Mouse (Mus musculus) E14TG2a.4 (cell line): ENCODE data around the gene Higd1c.
"Not testable (repeated sequence)": the region's sequence is repeated elsewhere in the genome, so short reads cannot be mapped to it uniquely, and the experiment has no call there.

ENCODE experiments used
- H3K27me3 ChIP-seq: 2 replicates; pipeline ENCODE4 v1.6.1; 2014; ENCODE audit warnings: low read length, control low read depth; ENCODE audit not compliant: insufficient read depth
- H3K36me3 ChIP-seq: 2 replicates; pipeline ENCODE4 v1.6.1; 2014; ENCODE audit warnings: low read length, control low read depth; ENCODE audit not compliant: insufficient read depth
- H3K4me1 ChIP-seq: replicated peaks from 2 replicates; pipeline ENCODE4 v1.6.1; 2014; ENCODE audit warnings: low read depth, low read length, control low read depth
- H3K4me3 ChIP-seq: replicated peaks from 2 replicates; pipeline ENCODE4 v1.5.1; 2014; ENCODE audit warnings: mild to moderate bottlenecking, low read length
- H3K9me3 ChIP-seq: 2 replicates; pipeline ENCODE4 v1.6.1; 2014; ENCODE audit warnings: low read length, control low read depth
- CTCF ChIP-seq: conservative IDR thresholded peaks from 2 replicates; pipeline ENCODE4 v1.5.1; 2014; ENCODE audit warnings: low read length
- NANOG ChIP-seq: IDR thresholded peaks from 2 replicates; pipeline ENCODE4 v1.6.1; 2014; ENCODE audit warnings: borderline replicate concordance, low read length, mixed read lengths
- POU5F1 ChIP-seq: IDR thresholded peaks from 2 replicates; pipeline ENCODE4 v1.6.1; 2014; ENCODE audit warnings: low read length, borderline replicate concordance

Gene Higd1c

DNA sequence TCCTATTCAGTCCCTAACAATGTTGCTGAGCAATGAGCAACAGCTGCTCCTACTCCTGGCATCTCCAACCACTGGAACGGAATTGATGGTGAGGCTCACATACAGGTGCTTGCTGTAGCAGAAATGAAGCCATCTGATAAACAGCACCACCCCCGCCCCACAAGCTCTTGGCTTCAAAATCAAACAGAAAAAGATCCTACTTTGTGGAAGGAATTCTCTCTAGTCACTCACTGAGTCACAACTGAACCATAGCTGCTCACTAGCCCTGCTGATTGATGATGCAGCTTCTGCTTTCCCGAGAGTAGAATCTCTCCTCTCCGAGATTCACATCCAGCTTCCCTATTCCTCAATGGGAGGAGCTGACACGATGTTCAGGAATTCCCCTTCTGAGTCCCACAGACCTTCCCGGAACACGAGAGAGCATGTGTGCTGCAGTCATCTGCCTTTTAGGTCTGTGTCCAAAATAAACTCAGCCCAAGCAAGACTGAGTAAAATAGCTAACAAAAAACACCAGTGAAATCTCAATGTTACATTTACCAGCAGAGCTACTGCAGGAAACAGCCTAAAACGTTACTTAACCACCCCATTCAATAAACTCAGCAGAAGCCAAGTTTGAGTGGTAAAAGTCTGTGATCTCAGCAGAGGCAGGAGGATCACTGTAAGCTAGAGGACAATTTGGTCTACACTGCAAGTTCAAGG is 56.9 kb downstream of the Higd1c start:
- peaks cover 46% of the 10 kb centered on the region for H3K4me1 ChIP-seq
- H3K9me3 ChIP-seq = no peaks in the 10 kb centered on the region
- no peak overlapping the region for H3K4me3 ChIP-seq
- H3K36me3 ChIP-seq = peaks cover 5% of the 10 kb centered on the region; the same call in 1 of the 2 replicates
- TF ChIP-seq CTCF (no peak), NANOG (no peak), POU5F1 (no peak)
- H3K27me3 ChIP-seq = peaks cover 29% of the 10 kb centered on the region

GRCm38 (mm10) chr15:100421758-100422197 is 57.4 kb downstream of the Higd1c start, which contains the start of gene Gm5475:
Gm5475 (plus strand) TSS chr15:100422147.
- H3K36me3 ChIP-seq, H3K9me3 ChIP-seq: not testable (repeated sequence)
- peaks cover 46% of the 10 kb centered on the region for H3K4me1 ChIP-seq
- peaks cover 29% of the 10 kb centered on the region for H3K27me3 ChIP-seq
- peak within 1 kb of the TSS; percentile 93 for H3K4me3 ChIP-seq

DNA sequence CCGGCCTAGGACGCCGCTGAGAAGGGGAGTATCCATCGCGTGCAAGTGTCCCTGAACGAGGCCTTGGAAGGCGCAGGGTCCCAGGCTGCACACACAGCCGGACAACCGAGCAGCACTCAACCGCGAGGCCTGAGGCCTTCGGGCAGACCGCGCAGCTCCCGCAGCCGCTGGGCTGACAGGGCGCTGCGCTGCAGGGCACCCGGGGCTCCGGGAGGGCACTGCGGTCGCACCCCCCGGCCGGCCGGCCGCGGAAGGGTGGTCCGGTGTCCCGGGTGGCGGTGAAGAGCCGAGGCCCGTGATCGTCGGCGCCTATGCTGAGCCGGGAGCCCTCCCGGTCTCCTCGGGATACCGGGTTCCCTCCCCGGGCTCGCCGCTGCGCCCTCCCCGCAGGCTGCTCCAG is 58.1 kb downstream of the Higd1c start:
- H3K9me3 ChIP-seq = no peaks in the 10 kb centered on the region
- peak overlapping the region; percentile 93 for H3K4me3 ChIP-seq
- peaks cover 29% of the 10 kb centered on the region for H3K27me3 ChIP-seq
- no peak for TF ChIP-seq CTCF
- H3K36me3 ChIP-seq = peaks cover 5% of the 10 kb centered on the region; the same call in 1 of the 2 replicates
- peaks cover 50% of the 10 kb centered on the region for H3K4me1 ChIP-seq

GRCm38 (mm10) chr15:100422899-100423860 is 58.8 kb downstream of the Higd1c start:
- H3K9me3 ChIP-seq = no peaks in the 10 kb centered on the region
- H3K27me3 ChIP-seq = peaks cover 29% of the 10 kb centered on the region
- peaks cover under 1% of the 10 kb centered on the region; the same call in 1 of the 2 replicates for H3K36me3 ChIP-seq
- peaks cover 53% of the 10 kb centered on the region for H3K4me1 ChIP-seq
- no peak for TF ChIP-seq NANOG
- no peak for TF ChIP-seq POU5F1
- no peak for TF ChIP-seq CTCF
- peak overlapping the region; percentile 93 for H3K4me3 ChIP-seq

DNA sequence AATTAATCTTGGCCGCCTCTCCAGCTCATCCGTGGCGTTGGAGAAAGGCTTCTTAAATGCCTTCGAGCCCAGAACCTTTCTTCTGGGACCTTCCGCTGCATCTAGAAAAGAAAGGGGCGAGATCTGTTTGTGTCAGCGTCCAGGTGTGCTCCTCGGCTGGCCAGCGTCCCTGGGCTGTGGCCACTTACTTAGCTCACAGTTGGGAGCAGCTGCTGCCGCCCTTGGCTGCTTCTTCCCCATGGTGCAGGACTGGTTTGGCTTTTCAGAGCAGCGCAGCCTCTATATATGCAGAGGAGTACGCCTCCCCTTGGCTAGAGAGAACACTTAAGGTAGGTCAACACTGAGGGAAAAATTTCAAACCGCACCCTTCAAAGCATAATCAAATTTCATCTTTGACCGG is 59.6 kb downstream of the Higd1c start:
- Histone ChIP-seq H3K9me3 (no peaks in the 10 kb centered on the region), H3K4me1 (peaks cover 57% of the 10 kb centered on the region), H3K36me3 (no peaks in the 10 kb centered on the region), H3K27me3 (peaks cover 29% of the 10 kb centered on the region), H3K4me3 (peak overlapping the region; percentile 93)
- no peak for TF ChIP-seq POU5F1
- TF ChIP-seq NANOG = no peak
- TF ChIP-seq CTCF = no peak

DNA sequence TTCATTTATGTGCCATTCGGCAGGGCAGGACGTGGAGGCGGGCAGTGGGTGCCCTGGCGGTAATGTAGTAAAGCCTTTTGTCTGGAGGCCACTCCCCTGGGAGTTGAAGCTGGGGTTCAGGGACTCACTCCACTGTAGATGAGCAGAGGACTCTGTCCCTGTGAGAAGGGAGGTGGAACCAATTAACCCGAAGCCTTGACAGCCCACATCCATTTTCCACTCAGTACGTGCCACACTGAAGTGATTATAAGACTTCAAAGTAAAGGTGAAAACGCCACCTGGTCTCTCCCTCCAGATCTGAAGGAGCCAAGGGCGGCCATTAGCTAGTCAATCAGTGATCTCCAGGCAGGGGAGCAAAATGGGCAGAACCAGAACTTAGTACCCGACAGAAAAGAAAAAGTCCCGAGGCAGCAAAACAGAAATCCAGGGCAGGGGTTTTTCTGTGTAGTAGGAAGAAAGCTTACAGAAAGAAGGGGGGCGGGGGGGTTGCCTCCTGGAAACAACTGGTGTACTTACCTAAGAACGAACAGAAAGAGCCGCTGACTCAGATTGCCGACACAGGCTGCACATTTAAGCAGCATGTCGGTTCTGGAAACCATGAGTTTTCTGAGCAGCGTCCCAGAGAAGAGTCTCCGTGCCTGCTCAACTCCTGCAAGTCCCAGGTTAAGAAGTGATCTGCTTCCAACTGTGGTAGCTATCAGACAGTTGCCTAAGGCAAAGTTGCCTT is 60.2 kb downstream of the Higd1c start, which contains the start of gene Slc11a2:
Gene Slc11a2, minus strand, starts transcription at position 677 of the 727 bp plus-strand sequence.
- Histone ChIP-seq H3K36me3 (no peaks in the 10 kb centered on the region), H3K4me1 (peaks cover 54% of the 10 kb centered on the region), H3K9me3 (no peaks in the 10 kb centered on the region), H3K4me3 (peak within 1 kb of the TSS; percentile 93), H3K27me3 (peaks cover 29% of the 10 kb centered on the region)
- TF ChIP-seq CTCF (no peak), POU5F1 (no peak)

DNA sequence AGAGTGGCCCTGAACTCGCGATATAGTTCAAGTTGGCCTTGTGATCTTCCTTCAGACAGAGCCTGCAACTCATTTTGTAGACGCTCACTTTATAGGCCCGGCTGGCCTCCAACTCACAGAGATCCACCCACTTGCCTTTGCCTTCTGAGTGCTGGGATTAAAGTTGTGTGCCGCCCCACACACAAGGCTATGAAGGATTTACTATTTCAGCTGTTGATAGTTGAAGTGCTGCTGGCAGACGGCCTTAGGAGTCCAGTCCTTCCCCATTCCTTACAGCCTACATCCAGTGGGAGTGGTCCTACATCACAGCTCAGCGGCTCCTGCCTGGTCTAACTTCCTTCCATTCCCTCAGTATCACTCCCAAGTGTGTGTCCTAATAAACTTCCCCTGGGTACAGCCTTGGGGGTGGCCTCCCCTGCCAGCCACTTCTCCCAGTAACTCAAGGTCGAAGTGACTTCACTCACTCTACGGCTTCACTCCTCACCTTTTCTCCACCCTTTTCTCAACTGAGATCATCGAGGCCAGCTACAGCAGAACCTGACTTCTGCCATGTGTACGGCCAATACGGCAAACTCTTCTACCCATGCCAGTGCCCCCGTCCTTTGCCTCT is 64.1 kb downstream of the Higd1c start:
- Histone ChIP-seq H3K27me3 (peaks cover 24% of the 10 kb centered on the region), H3K4me3 (no peak overlapping the region), H3K4me1 (peaks cover 28% of the 10 kb centered on the region), H3K9me3 (no peaks in the 10 kb centered on the region), H3K36me3 (no peaks in the 10 kb centered on the region)
- TF ChIP-seq NANOG = no peak
- TF ChIP-seq POU5F1 = no peak
- no peak for TF ChIP-seq CTCF
